Mouse (Mus musculus): ENCODE measurements around the gene Ntm. TPM values are rescaled to one million over a fixed set of nuclear protein-coding genes. Genes with fewer than 3 reads are reported as not detected.

Ntm gene
- total RNA-seq, 2 experiments from 2014 or later: 13.4 to 15.8 TPM

GRCm38 (mm10) chr9:29220941-29221615 lies 741.9 kb downstream of the Ntm start:
- DNase-seq: no peak

GRCm38 (mm10) chr9:29220493-29220892 lies 742.4 kb downstream of the Ntm start:
- peak; percentile 10 for DNase-seq

GRCm38 (mm10) chr9:29217951-29218350 lies 745.0 kb downstream of the Ntm start:
- no peak for DNase-seq

- DNase-seq: no peak
Measured at GRCm38 (mm10) chr9:29216528-29216927, 746.4 kb downstream of the Ntm start.

- no peak for DNase-seq
Measured at GRCm38 (mm10) chr9:29215796-29216195, 747.1 kb downstream of the Ntm start.

GRCm38 (mm10) chr9:29215241-29215640 lies 747.7 kb downstream of the Ntm start:
- no peak for DNase-seq

- DNase-seq: no peak
Measured at GRCm38 (mm10) chr9:29209243-29209642, 753.7 kb downstream of the Ntm start.

GRCm38 (mm10) chr9:29208142-29208541 lies 754.8 kb downstream of the Ntm start:
- DNase-seq: no peak

- DNase-seq: no peak
Measured at GRCm38 (mm10) chr9:29205680-29206079, 757.3 kb downstream of the Ntm start.

- peak; percentile 30 for DNase-seq
Measured at GRCm38 (mm10) chr9:29202196-29202595, 760.7 kb downstream of the Ntm start.

- peak; percentile 68 for DNase-seq
Measured at GRCm38 (mm10) chr9:29201163-29202053, 761.5 kb downstream of the Ntm start.

GRCm38 (mm10) chr9:29197046-29197445 lies 765.9 kb downstream of the Ntm start:
- DNase-seq: no peak

GRCm38 (mm10) chr9:29194265-29194664 lies 768.7 kb downstream of the Ntm start:
- DNase-seq: no peak

GRCm38 (mm10) chr9:29183011-29183410 lies 779.9 kb downstream of the Ntm start:
- no peak for DNase-seq

GRCm38 (mm10) chr9:29181661-29182060 lies 781.3 kb downstream of the Ntm start:
- no peak for DNase-seq

GRCm38 (mm10) chr9:29165731-29166130 lies 797.2 kb downstream of the Ntm start:
- no peak for DNase-seq

- no peak for DNase-seq
Measured at GRCm38 (mm10) chr9:29161059-29161642, 801.8 kb downstream of the Ntm start.

GRCm38 (mm10) chr9:29145901-29146300 lies 817.0 kb downstream of the Ntm start:
- peak; percentile 67 for DNase-seq

- no peak for DNase-seq
Measured at GRCm38 (mm10) chr9:29136039-29136438, 826.9 kb downstream of the Ntm start.

GRCm38 (mm10) chr9:29130717-29131292 lies 832.1 kb downstream of the Ntm start:
- no peak for DNase-seq

GRCm38 (mm10) chr9:29130316-29130715 lies 832.6 kb downstream of the Ntm start:
- no peak for DNase-seq

GRCm38 (mm10) chr9:29128416-29128815 lies 834.5 kb downstream of the Ntm start:
- no peak for DNase-seq

- DNase-seq: no peak
Measured at GRCm38 (mm10) chr9:29124455-29124854, 838.5 kb downstream of the Ntm start.

Data from heart, postnatal 4 days (tissue).